Comparison of ENCODE assay signal across 11 mouse cellular contexts in the genomic region with DNA sequence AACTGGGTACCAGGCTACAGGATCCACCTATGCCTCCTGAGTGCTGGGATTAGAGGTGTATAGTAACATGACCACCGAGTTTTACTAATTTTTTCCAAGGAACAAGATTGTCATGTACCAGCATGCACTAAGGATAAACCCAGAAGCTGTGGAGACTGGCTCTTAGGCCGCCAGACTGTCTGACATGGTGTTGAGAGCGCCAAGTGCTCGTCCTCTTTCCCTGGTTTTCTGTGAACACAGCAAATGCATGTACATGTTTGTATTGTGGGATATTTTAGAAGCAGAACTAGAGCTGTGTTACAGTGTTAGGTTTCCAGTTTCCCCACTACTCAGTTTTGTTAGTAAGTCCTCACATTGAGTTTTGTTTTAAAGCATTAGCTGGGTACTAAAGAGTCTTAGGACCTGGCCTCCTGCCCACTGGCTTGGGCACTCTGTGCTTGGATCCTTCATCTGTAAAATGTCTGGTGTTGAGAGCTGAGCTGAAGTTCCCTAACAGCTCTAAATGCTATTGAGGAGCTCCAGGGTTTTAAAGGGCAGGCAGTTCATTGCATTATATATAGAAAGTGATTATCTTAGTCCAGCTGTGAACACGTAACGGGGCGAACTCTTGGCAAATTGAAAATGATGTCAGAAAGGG. TPM values are rescaled to one million over a fixed set of nuclear protein-coding genes. Genes with fewer than 3 reads are reported as not detected.
A peak's percentile ranks its signal among the peaks of the same experiment; 100 is the strongest.
DNase-seq lines count a peak whose midpoint lies in the region; ATAC-seq lines count a peak whose summit lies in the region.
"Had no signal": no experiment of that assay in that cellular context is flagged by ENCODE, and none has a peak within 500 bp of the region (broad histone marks: within the 10 kb centered on the region; RNA-seq: fewer than 3 reads in every experiment).

No protein-coding gene starts in this region.

- no peak overlapping the region for H3K9ac ChIP-seq in forebrain, embryonic 14.5 days (ENCODE audit: low read length)
- no peak overlapping the region for H3K9ac ChIP-seq in forebrain, embryonic 12.5 days
- H3K9ac ChIP-seq in heart, embryonic 14.5 days (ENCODE audit: low read length): peak overlapping the region; percentile 31; the same call in 1 of the 2 replicates
- H3K9ac ChIP-seq: liver, embryonic 14.5 days had no signal

- no peak for ATAC-seq in forebrain, embryonic 14.5 days
- no peak for ATAC-seq in forebrain, embryonic 12.5 days (ENCODE audit: low FRiP score)
- ATAC-seq in heart, embryonic 14.5 days (ENCODE audit: insufficient number of reproducible peaks, insufficient read depth, low FRiP score, low read depth): peak; percentile 78

- H3K27ac ChIP-seq in forebrain, embryonic 14.5 days (ENCODE audit: low read depth, low read length): no peak overlapping the region
- H3K27ac ChIP-seq in forebrain, embryonic 12.5 days: no peak overlapping the region
- peak overlapping the region; percentile 73 to 85 for H3K27ac ChIP-seq in heart, embryonic 14.5 days (replicated peaks in 1 of 2; ENCODE audit: control insufficient read depth in 1 of 2, insufficient read depth in 1 of 2, low read depth in 2 of 2, low read length in 2 of 2)
- H3K27ac ChIP-seq: liver, embryonic 14.5 days; midbrain, embryonic 10.5 days had no signal

- H3K27me3 ChIP-seq in forebrain, embryonic 14.5 days (replicated peaks; ENCODE audit: control insufficient read depth, insufficient read depth, low read length): no peaks in the 10 kb centered on the region
- no peaks in the 10 kb centered on the region for H3K27me3 ChIP-seq in forebrain, embryonic 12.5 days
- no peaks in the 10 kb centered on the region for H3K27me3 ChIP-seq in heart, embryonic 14.5 days (ENCODE audit: control insufficient read depth, insufficient read depth, low read length)

- no peak overlapping the region for H3K4me3 ChIP-seq in forebrain, embryonic 14.5 days (ENCODE audit: low read depth, low read length)
- H3K4me3 ChIP-seq in forebrain, embryonic 12.5 days (replicated peaks): no peak overlapping the region
- 0 out of 4 replicates have a peak overlapping the region, but pooled peaks of 1 of the 2 experiments have one; percentile 12 for H3K4me3 ChIP-seq in heart, embryonic 14.5 days (ENCODE audit: control insufficient read depth in 1 of 2, insufficient read depth in 1 of 2, low read depth in 1 of 2, low read length in 2 of 2)
- H3K4me3 ChIP-seq: erythroblast, embryonic 14.5 days; midbrain, embryonic 10.5 days had no signal

- no peak overlapping the region for H3K4me2 ChIP-seq in forebrain, embryonic 14.5 days (ENCODE audit: low read length)
- H3K4me2 ChIP-seq in forebrain, embryonic 12.5 days: no peak overlapping the region
- peak overlapping the region; percentile 49 for H3K4me2 ChIP-seq in heart, embryonic 14.5 days (ENCODE audit: low read length)

- 73% methylated on average over 7 of the region's 7 CpGs for WGBS in forebrain, embryonic 14.5 days
- WGBS in forebrain, embryonic 12.5 days: 86% methylated on average over 7 of the region's 7 CpGs
- WGBS in heart, embryonic 14.5 days: 23% methylated on average over 7 of the region's 7 CpGs

- H3K36me3 ChIP-seq in forebrain, embryonic 14.5 days (ENCODE audit: control insufficient read depth, insufficient read depth, low read length): no peaks in the 10 kb centered on the region
- no peaks in the 10 kb centered on the region for H3K36me3 ChIP-seq in forebrain, embryonic 12.5 days (replicated peaks)
- H3K36me3 ChIP-seq in heart, embryonic 14.5 days (ENCODE audit: control insufficient read depth, insufficient read depth, low read length): no peaks in the 10 kb centered on the region
- H3K36me3 ChIP-seq: midbrain, embryonic 10.5 days had no signal

- intact Hi-C loops in left cerebral cortex, postnatal 36 days (cut with DNase I): no loop called here

- DNase-seq in forebrain, embryonic 14.5 days (ENCODE audit: low spot score): peak; percentile 19
- peak; percentile 47 to 77 for DNase-seq in kidney, postnatal 36 days
- no peak for DNase-seq in kidney, adult 11 months
- peak; percentile 55 for DNase-seq in brain, adult 2 months (ENCODE audit: low read depth, low spot score)
- no peak for DNase-seq in left cerebral cortex, postnatal 36 days (ENCODE audit: low spot score in 2 of 2)
- no peak for DNase-seq in urinary bladder, postnatal 4 days (ENCODE audit: low spot score in 2 of 2)

- H3K9me3 ChIP-seq in forebrain, embryonic 14.5 days (replicated peaks; ENCODE audit: control insufficient read depth, low read length): no peaks in the 10 kb centered on the region
- no peaks in the 10 kb centered on the region for H3K9me3 ChIP-seq in forebrain, embryonic 12.5 days
- H3K9me3 ChIP-seq in heart, embryonic 14.5 days (ENCODE audit: control insufficient read depth, low read length): no peaks in the 10 kb centered on the region
- H3K9me3 ChIP-seq: midbrain, embryonic 10.5 days had no signal

- H3K4me1 ChIP-seq in forebrain, embryonic 14.5 days (ENCODE audit: control insufficient read depth, insufficient read depth, low read length): peaks cover 9% of the 10 kb centered on the region
- H3K4me1 ChIP-seq in forebrain, embryonic 12.5 days: peaks cover 19% of the 10 kb centered on the region
- peaks cover 22 to 64% of the 10 kb centered on the region in 2 experiments for H3K4me1 ChIP-seq in heart, embryonic 14.5 days (ENCODE audit: control insufficient read depth in 2 of 2, insufficient read depth in 2 of 2, low read length in 2 of 2)

RNA-seq across cellular contexts. Expression of a gene that starts 19.2 kb away (rescaled TPM):
- 12.9 and 17.4 TPM in 2 replicates for polyA plus RNA-seq in forebrain, embryonic 14.5 days (2014; fragmentation: Nextera tagmentation; extraction: Ambion mirVana)
- 18.9 and 20.6 TPM in 2 replicates for polyA plus RNA-seq in forebrain, embryonic 12.5 days (2016; fragmentation: Nextera tagmentation; extraction: Ambion mirVana)
- 43.9 and 50.3 TPM in 2 replicates for polyA plus RNA-seq in heart, embryonic 14.5 days (2014; fragmentation: Nextera tagmentation; extraction: Ambion mirVana)
- total RNA-seq in left cerebral cortex, postnatal 36 days (2021): 10 to 100 TPM; 83.9 to 99.7 TPM

Comparison
In these comparisons a context has a peak if more than half of its experiments do, and no peak if none do; other contexts are left out.
1. DNase-seq: peak in forebrain, embryonic 14.5 days (single experiment), kidney, postnatal 36 days (2 of 2) and brain, adult 2 months (single experiment); none in kidney, adult 11 months (single experiment), left cerebral cortex, postnatal 36 days (0 of 2) and urinary bladder, postnatal 4 days (0 of 2).
2. H3K27ac ChIP-seq: peak in heart, embryonic 14.5 days (2 of 2); none in forebrain, embryonic 14.5 days (single experiment) and forebrain, embryonic 12.5 days (single experiment).